Mouse (Mus musculus) forebrain, embryonic 15.5 days (tissue): ENCODE measurements at regions not wholly inside any gene's neighbourhood (a gene's known extent, or its start where the extent isn't known, plus 50 kb on each side); places are given as distances from the start of the nearest gene placed in this dataset.

Experiments used
- ATAC-seq: fragments of 200-750 bp; cut with Nextera tagmentation; replicated peaks from 2 replicates; pipeline ENCODE4 v1.8.0; 2017; ENCODE audit warnings: mild to moderate bottlenecking, moderate TSS enrichment, moderate library complexity
- H3K27ac ChIP-seq: fragments of 300-500 bp; sonication (generic); replicated peaks from 2 replicates; pipeline ENCODE4 v1.5.1; 2015; ENCODE audit warnings: mild to moderate bottlenecking, inconsistent platforms
- H3K27me3 ChIP-seq: fragments of 300-500 bp; sonication (generic); 2 replicates; pipeline ENCODE4 v1.6.1; 2015; ENCODE audit warnings: inconsistent platforms
- H3K36me3 ChIP-seq: fragments of 300-500 bp; sonication (generic); 2 replicates; pipeline ENCODE4 v1.6.1; 2015; ENCODE audit warnings: mild to moderate bottlenecking, inconsistent platforms
- H3K4me1 ChIP-seq: fragments of 300-500 bp; sonication (generic); 2 replicates; pipeline ENCODE4 v1.6.1; 2015; ENCODE audit warnings: inconsistent platforms
- H3K4me2 ChIP-seq: fragments of 300-500 bp; sonication (generic); replicated peaks from 2 replicates; pipeline ENCODE4 v1.6.1; 2015; ENCODE audit warnings: mild to moderate bottlenecking, inconsistent platforms
- H3K4me3 ChIP-seq: fragments of 300-500 bp; sonication (generic); 2 replicates; pipeline ENCODE4 v1.5.1; 2015; ENCODE audit warnings: mild to moderate bottlenecking, inconsistent platforms
- H3K9ac ChIP-seq: fragments of 300-500 bp; sonication (generic); replicated peaks from 2 replicates; pipeline ENCODE4 v1.6.1; 2015; ENCODE audit warnings: mild to moderate bottlenecking, inconsistent platforms
- H3K9me3 ChIP-seq: fragments of 300-500 bp; sonication (generic); 2 replicates; pipeline ENCODE4 v1.6.1; 2016; ENCODE audit warnings: inconsistent platforms
- WGBS: fragments of 180-500 bp; shearing (Covaris S2); methylation state at CpG from one replicate; pipeline ENCODE4 v1.1.7; 2015; ENCODE audit warnings: mixed read lengths; 5-methylcytosine and 5-hydroxymethylcytosine counted together

DNA sequence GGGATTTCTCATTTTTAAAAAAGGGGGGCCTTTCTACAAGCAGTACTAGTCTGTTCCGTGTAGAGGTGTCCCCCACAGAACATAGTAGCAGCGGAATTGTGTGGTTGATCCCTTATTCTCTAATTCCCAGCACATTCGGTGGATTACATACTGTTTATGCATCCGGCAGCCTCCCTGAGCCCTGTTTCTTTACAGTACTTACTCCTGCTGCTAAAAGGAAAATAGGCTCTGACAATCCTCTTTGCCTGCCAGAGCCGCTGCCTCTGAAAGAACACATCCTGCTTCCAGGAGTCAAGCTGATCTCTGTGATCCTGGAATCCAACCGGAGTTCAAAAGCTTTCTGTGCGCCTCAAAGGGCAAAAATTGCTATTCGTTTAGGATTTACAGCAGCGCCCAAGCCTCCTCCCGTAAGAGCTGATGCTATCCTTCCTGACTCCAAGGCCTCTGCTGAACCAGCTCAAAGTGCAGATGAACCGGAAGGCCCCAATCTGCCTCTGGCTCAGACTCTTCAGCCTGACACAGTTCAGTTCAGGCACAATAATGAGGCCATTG lies 936.6 kb downstream of the Ndufa4 start:
- 0 out of 2 replicates have a peak overlapping the region, but pooled peaks have one; percentile 6 for H3K4me3 ChIP-seq
- no peaks in the 10 kb centered on the region for H3K9me3 ChIP-seq
- no peaks in the 10 kb centered on the region for H3K27me3 ChIP-seq
- WGBS = 2% methylated on average over 11 of the region's 11 CpGs
- H3K9ac ChIP-seq = 0 out of 2 replicates have a peak overlapping the region, but pooled peaks have one; percentile 24
- peak; percentile 86 for ATAC-seq
- H3K27ac ChIP-seq = peak overlapping the region; percentile 81
- no peaks in the 10 kb centered on the region for H3K36me3 ChIP-seq
- H3K4me1 ChIP-seq = peaks cover 23% of the 10 kb centered on the region
- H3K4me2 ChIP-seq = peak overlapping the region; percentile 32

DNA sequence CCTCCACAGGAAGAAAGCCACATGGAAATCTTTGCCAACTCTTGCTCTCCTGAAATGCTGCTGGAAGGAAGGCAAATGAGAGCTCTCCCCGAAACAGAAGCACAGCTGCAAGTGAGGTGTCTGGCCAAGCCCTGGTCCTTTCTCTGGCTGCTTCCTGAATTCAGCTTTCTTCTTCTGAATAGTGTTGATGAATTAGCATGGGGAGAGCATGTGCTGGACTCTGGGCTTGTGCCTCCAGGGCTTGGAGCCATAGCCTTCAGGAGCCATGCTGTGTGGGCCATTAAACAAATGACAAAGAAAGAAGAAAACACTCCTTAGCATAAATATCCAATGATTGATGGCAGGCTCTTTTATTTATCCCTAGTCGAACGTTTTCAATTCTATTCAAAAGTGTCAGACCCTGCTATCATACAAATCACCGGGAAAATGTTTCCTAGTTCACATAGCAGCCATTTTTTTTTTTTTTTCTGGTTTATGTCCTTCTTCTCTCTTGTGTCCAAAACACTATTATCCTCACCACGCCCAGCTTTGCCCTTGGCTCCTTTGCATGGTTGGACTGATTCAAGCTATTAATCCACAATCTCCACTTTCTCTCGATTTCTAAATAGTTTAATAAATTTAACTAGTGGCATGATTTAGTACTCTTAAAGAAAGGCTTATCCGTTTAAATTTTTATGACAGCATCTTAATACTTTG lies 937.3 kb downstream of the Ndufa4 start:
- peak; percentile 96 for ATAC-seq
- WGBS = 7% methylated on average over 7 of the region's 7 CpGs

DNA sequence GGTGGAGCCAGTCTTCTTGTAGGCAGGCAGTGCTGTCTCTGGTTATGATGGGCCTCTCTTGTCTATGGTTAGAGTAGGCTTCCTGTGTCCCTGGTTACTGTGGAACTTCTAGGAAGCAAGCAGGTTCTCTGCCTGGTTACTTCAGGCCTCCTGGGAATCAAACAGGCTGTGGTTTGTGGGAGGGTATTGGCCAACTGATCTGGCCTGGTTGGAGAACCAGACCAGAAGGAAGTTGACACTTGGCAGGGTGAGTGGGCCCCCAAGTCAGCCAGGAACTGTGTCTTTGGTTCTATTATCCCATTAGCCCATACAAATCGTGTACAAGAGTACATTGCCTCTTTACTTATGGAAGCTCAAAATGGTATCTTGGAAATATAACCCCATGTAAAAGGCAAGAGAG lies 963.8 kb downstream of the Ndufa4 start:
- no peaks in the 10 kb centered on the region for H3K27me3 ChIP-seq
- no peaks in the 10 kb centered on the region for H3K36me3 ChIP-seq
- no peak overlapping the region for H3K27ac ChIP-seq
- no peak overlapping the region for H3K4me2 ChIP-seq
- 83% methylated on average over 1 of the region's 1 CpGs for WGBS
- H3K9ac ChIP-seq = no peak overlapping the region
- H3K9me3 ChIP-seq = no peaks in the 10 kb centered on the region
- H3K4me3 ChIP-seq = no peak overlapping the region
- no peaks in the 10 kb centered on the region for H3K4me1 ChIP-seq
- ATAC-seq = no peak

More for the DNA sequence above, 937.3 kb downstream of the Ndufa4 start:
- peaks cover 23% of the 10 kb centered on the region for H3K4me1 ChIP-seq
- H3K27me3 ChIP-seq = no peaks in the 10 kb centered on the region
- no peaks in the 10 kb centered on the region for H3K9me3 ChIP-seq
- peak overlapping the region; percentile 81 for H3K27ac ChIP-seq
- H3K9ac ChIP-seq = no peak overlapping the region
- H3K36me3 ChIP-seq = no peaks in the 10 kb centered on the region
- 0 out of 2 replicates have a peak overlapping the region, but pooled peaks have one; percentile 6 for H3K4me3 ChIP-seq
- H3K4me2 ChIP-seq = peak overlapping the region; percentile 32

DNA sequence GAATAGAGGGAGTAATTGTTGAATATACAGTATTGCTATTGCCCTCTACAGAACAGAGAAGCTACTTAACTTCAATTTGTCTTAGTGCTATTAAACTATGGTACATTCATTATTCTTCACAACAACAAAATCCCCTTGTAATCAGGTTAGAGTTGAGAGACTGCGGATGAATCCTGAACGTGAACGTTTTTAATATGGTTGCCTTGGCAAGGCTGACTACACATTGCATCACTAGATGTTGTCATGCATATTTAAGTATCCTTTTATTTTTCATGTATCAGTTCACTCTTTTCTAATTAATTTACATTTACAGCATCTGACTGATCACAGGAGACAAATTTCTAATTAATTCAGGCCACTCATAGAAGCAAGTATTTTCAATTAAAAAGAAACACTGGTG lies 965.8 kb downstream of the Ndufa4 start:
- Histone ChIP-seq H3K4me2 (no peak overlapping the region), H3K9ac (no peak overlapping the region), H3K27ac (no peak overlapping the region), H3K4me3 (no peak overlapping the region), H3K36me3 (no peaks in the 10 kb centered on the region), H3K27me3 (no peaks in the 10 kb centered on the region), H3K4me1 (no peaks in the 10 kb centered on the region), H3K9me3 (no peaks in the 10 kb centered on the region)
- 0 out of 2 replicates have a peak, but pooled peaks have one; percentile 48 for ATAC-seq
- 36% methylated on average over 3 of the region's 3 CpGs for WGBS
